Mouse (Mus musculus): ENCODE measurements around the gene Fdx1. TPM values are rescaled to one million over a fixed set of nuclear protein-coding genes. Genes with fewer than 3 reads are reported as not detected.

The Fdx1 gene
- polyA plus RNA-seq, 1 experiment from 2014 or later: 78.8 TPM

GRCm38 (mm10) chr9:51951337-51951736, 12.0 kb downstream of the Fdx1 start:
- no peak overlapping the region for H3K9ac ChIP-seq (ENCODE audit: low read depth, low read length)
- peaks cover 40% of the 10 kb centered on the region for H3K36me3 ChIP-seq (ENCODE audit: control insufficient read depth, insufficient read depth, low read length)
- no peaks in the 10 kb centered on the region for H3K27me3 ChIP-seq (replicated peaks; ENCODE audit: control insufficient read depth, insufficient read depth, low read length)
- 70% methylated on average over 2 of the region's 2 CpGs for WGBS
- ATAC-seq (ENCODE audit: low read depth): no peak
- no peak overlapping the region for H3K4me3 ChIP-seq (ENCODE audit: low read depth, low read length)
- peak; percentile 40 for DNase-seq (ENCODE audit: low spot score)
- H3K27ac ChIP-seq (replicated peaks; ENCODE audit: low read depth, low read length): no peak overlapping the region
- no peaks in the 10 kb centered on the region for H3K9me3 ChIP-seq (ENCODE audit: control insufficient read depth, low read length)
- no peaks in the 10 kb centered on the region for H3K4me1 ChIP-seq (ENCODE audit: control insufficient read depth, insufficient read depth, low read length)
- H3K4me2 ChIP-seq (ENCODE audit: low read depth, low read length): no peak overlapping the region

- no peaks in the 10 kb centered on the region for H3K4me1 ChIP-seq (ENCODE audit: control insufficient read depth, insufficient read depth, low read length)
- no peak overlapping the region for H3K9ac ChIP-seq (ENCODE audit: low read depth, low read length)
- H3K9me3 ChIP-seq (ENCODE audit: control insufficient read depth, low read length): no peaks in the 10 kb centered on the region
- ATAC-seq (ENCODE audit: low read depth) (no peak), DNase-seq (ENCODE audit: low spot score) (no peak)
- H3K27me3 ChIP-seq (replicated peaks; ENCODE audit: control insufficient read depth, insufficient read depth, low read length): no peaks in the 10 kb centered on the region
- 75% methylated on average over 1 of the region's 1 CpGs for WGBS
- H3K27ac ChIP-seq (replicated peaks; ENCODE audit: low read depth, low read length): no peak overlapping the region
- no peak overlapping the region for H3K4me3 ChIP-seq (ENCODE audit: low read depth, low read length)
- H3K4me2 ChIP-seq (ENCODE audit: low read depth, low read length): no peak overlapping the region
- H3K36me3 ChIP-seq (ENCODE audit: control insufficient read depth, insufficient read depth, low read length): peaks cover 40% of the 10 kb centered on the region
These were observed 12.7 kb downstream of the Fdx1 start for GRCm38 (mm10) chr9:51950667-51951066.

- WGBS: 89% methylated on average over 3 of the region's 3 CpGs
- no peak overlapping the region for H3K9ac ChIP-seq (ENCODE audit: low read depth, low read length)
- no peak for ATAC-seq (ENCODE audit: low read depth)
- H3K27ac ChIP-seq (replicated peaks; ENCODE audit: low read depth, low read length): no peak overlapping the region
- H3K9me3 ChIP-seq (ENCODE audit: control insufficient read depth, low read length): no peaks in the 10 kb centered on the region
- no peaks in the 10 kb centered on the region for H3K27me3 ChIP-seq (replicated peaks; ENCODE audit: control insufficient read depth, insufficient read depth, low read length)
- H3K4me2 ChIP-seq (ENCODE audit: low read depth, low read length): no peak overlapping the region
- DNase-seq (ENCODE audit: low spot score): no peak
- H3K36me3 ChIP-seq (ENCODE audit: control insufficient read depth, insufficient read depth, low read length): peaks cover 42% of the 10 kb centered on the region
- H3K4me3 ChIP-seq (ENCODE audit: low read depth, low read length): no peak overlapping the region
- no peaks in the 10 kb centered on the region for H3K4me1 ChIP-seq (ENCODE audit: control insufficient read depth, insufficient read depth, low read length)
These were observed 13.1 kb downstream of the Fdx1 start for GRCm38 (mm10) chr9:51950225-51950624.

GRCm38 (mm10) chr9:51943934-51944333, 19.4 kb downstream of the Fdx1 start:
- no peaks in the 10 kb centered on the region for H3K27me3 ChIP-seq (replicated peaks; ENCODE audit: control insufficient read depth, insufficient read depth, low read length)
- DNase-seq (ENCODE audit: low spot score) (no peak), ATAC-seq (ENCODE audit: low read depth) (no peak)
- H3K4me1 ChIP-seq (ENCODE audit: control insufficient read depth, insufficient read depth, low read length): no peaks in the 10 kb centered on the region
- 85% methylated on average over 6 of the region's 6 CpGs for WGBS
- peaks cover 43% of the 10 kb centered on the region for H3K36me3 ChIP-seq (ENCODE audit: control insufficient read depth, insufficient read depth, low read length)
- H3K9me3 ChIP-seq (ENCODE audit: control insufficient read depth, low read length): no peaks in the 10 kb centered on the region
- H3K4me3 ChIP-seq (ENCODE audit: low read depth, low read length): no peak overlapping the region
- no peak overlapping the region for H3K27ac ChIP-seq (replicated peaks; ENCODE audit: low read depth, low read length)
- H3K4me2 ChIP-seq (ENCODE audit: low read depth, low read length): no peak overlapping the region
- H3K9ac ChIP-seq (ENCODE audit: low read depth, low read length): no peak overlapping the region

GRCm38 (mm10) chr9:51934641-51935040, 28.7 kb downstream of the Fdx1 start:
- Histone ChIP-seq H3K9ac (ENCODE audit: low read depth, low read length) (no peak overlapping the region), H3K4me3 (ENCODE audit: low read depth, low read length) (no peak overlapping the region), H3K4me1 (ENCODE audit: control insufficient read depth, insufficient read depth, low read length) (no peaks in the 10 kb centered on the region), H3K4me2 (ENCODE audit: low read depth, low read length) (no peak overlapping the region), H3K9me3 (ENCODE audit: control insufficient read depth, low read length) (no peaks in the 10 kb centered on the region), H3K36me3 (ENCODE audit: control insufficient read depth, insufficient read depth, low read length) (no peaks in the 10 kb centered on the region), H3K27ac (replicated peaks; ENCODE audit: low read depth, low read length) (no peak overlapping the region), H3K27me3 (replicated peaks; ENCODE audit: control insufficient read depth, insufficient read depth, low read length) (no peaks in the 10 kb centered on the region)
- DNase-seq (ENCODE audit: low spot score) (no peak), ATAC-seq (ENCODE audit: low read depth) (no peak)
- WGBS: 71% methylated on average over 1 of the region's 1 CpGs

GRCm38 (mm10) chr9:51931997-51932396, 31.4 kb downstream of the Fdx1 start:
- DNase-seq (ENCODE audit: low spot score) (no peak), ATAC-seq (ENCODE audit: low read depth) (no peak)
- H3K36me3 ChIP-seq (ENCODE audit: control insufficient read depth, insufficient read depth, low read length): no peaks in the 10 kb centered on the region
- H3K9ac ChIP-seq (ENCODE audit: low read depth, low read length): no peak overlapping the region
- 85% methylated on average over 3 of the region's 3 CpGs for WGBS
- no peak overlapping the region for H3K4me3 ChIP-seq (ENCODE audit: low read depth, low read length)
- H3K4me1 ChIP-seq (ENCODE audit: control insufficient read depth, insufficient read depth, low read length): peaks cover 19% of the 10 kb centered on the region; the same call in 1 of the 2 replicates
- no peak overlapping the region for H3K4me2 ChIP-seq (ENCODE audit: low read depth, low read length)
- no peak overlapping the region for H3K27ac ChIP-seq (replicated peaks; ENCODE audit: low read depth, low read length)
- H3K27me3 ChIP-seq (replicated peaks; ENCODE audit: control insufficient read depth, insufficient read depth, low read length): no peaks in the 10 kb centered on the region
- H3K9me3 ChIP-seq (ENCODE audit: control insufficient read depth, low read length): no peaks in the 10 kb centered on the region

- Histone ChIP-seq H3K4me1 (ENCODE audit: control insufficient read depth, insufficient read depth, low read length) (peaks cover 19% of the 10 kb centered on the region; the same call in 1 of the 2 replicates), H3K27ac (replicated peaks; ENCODE audit: low read depth, low read length) (no peak overlapping the region), H3K27me3 (replicated peaks; ENCODE audit: control insufficient read depth, insufficient read depth, low read length) (no peaks in the 10 kb centered on the region), H3K36me3 (ENCODE audit: control insufficient read depth, insufficient read depth, low read length) (no peaks in the 10 kb centered on the region), H3K9ac (ENCODE audit: low read depth, low read length) (no peak overlapping the region), H3K4me3 (ENCODE audit: low read depth, low read length) (no peak overlapping the region), H3K4me2 (ENCODE audit: low read depth, low read length) (no peak overlapping the region), H3K9me3 (ENCODE audit: control insufficient read depth, low read length) (no peaks in the 10 kb centered on the region)
- ATAC-seq (ENCODE audit: low read depth): no peak
- 86% methylated on average over 7 of the region's 7 CpGs for WGBS
- DNase-seq (ENCODE audit: low spot score): peak; percentile 31
These were observed 32.2 kb downstream of the Fdx1 start for GRCm38 (mm10) chr9:51931054-51931690.

- Histone ChIP-seq H3K4me1 (ENCODE audit: control insufficient read depth, insufficient read depth, low read length) (peaks cover 19% of the 10 kb centered on the region; the same call in 1 of the 2 replicates), H3K27me3 (replicated peaks; ENCODE audit: control insufficient read depth, insufficient read depth, low read length) (no peaks in the 10 kb centered on the region), H3K4me3 (ENCODE audit: low read depth, low read length) (no peak overlapping the region), H3K27ac (replicated peaks; ENCODE audit: low read depth, low read length) (no peak overlapping the region), H3K9me3 (ENCODE audit: control insufficient read depth, low read length) (no peaks in the 10 kb centered on the region), H3K9ac (ENCODE audit: low read depth, low read length) (no peak overlapping the region), H3K4me2 (ENCODE audit: low read depth, low read length) (no peak overlapping the region), H3K36me3 (ENCODE audit: control insufficient read depth, insufficient read depth, low read length) (no peaks in the 10 kb centered on the region)
- 66% methylated on average over 5 of the region's 5 CpGs for WGBS
- DNase-seq (ENCODE audit: low spot score): no peak
- ATAC-seq (ENCODE audit: low read depth): no peak
These were observed 33.4 kb downstream of the Fdx1 start for GRCm38 (mm10) chr9:51929972-51930371.

GRCm38 (mm10) chr9:51928659-51929058, 34.7 kb downstream of the Fdx1 start:
- no peaks in the 10 kb centered on the region for H3K27me3 ChIP-seq (replicated peaks; ENCODE audit: control insufficient read depth, insufficient read depth, low read length)
- H3K4me3 ChIP-seq (ENCODE audit: low read depth, low read length): no peak overlapping the region
- peaks cover 19% of the 10 kb centered on the region; the same call in 1 of the 2 replicates for H3K4me1 ChIP-seq (ENCODE audit: control insufficient read depth, insufficient read depth, low read length)
- peak overlapping the region; percentile 66; the same call in 1 of the 2 replicates for H3K27ac ChIP-seq (replicated peaks; ENCODE audit: low read depth, low read length)
- no peaks in the 10 kb centered on the region for H3K36me3 ChIP-seq (ENCODE audit: control insufficient read depth, insufficient read depth, low read length)
- peak overlapping the region; percentile 35 for H3K4me2 ChIP-seq (ENCODE audit: low read depth, low read length)
- DNase-seq (ENCODE audit: low spot score): no peak
- no peaks in the 10 kb centered on the region for H3K9me3 ChIP-seq (ENCODE audit: control insufficient read depth, low read length)
- 29% methylated on average over 7 of the region's 7 CpGs for WGBS
- H3K9ac ChIP-seq (ENCODE audit: low read depth, low read length): no peak overlapping the region
- peak; percentile 53 for ATAC-seq (ENCODE audit: low read depth)
